Mouse (Mus musculus): ENCODE data around the gene St5.

DNA sequence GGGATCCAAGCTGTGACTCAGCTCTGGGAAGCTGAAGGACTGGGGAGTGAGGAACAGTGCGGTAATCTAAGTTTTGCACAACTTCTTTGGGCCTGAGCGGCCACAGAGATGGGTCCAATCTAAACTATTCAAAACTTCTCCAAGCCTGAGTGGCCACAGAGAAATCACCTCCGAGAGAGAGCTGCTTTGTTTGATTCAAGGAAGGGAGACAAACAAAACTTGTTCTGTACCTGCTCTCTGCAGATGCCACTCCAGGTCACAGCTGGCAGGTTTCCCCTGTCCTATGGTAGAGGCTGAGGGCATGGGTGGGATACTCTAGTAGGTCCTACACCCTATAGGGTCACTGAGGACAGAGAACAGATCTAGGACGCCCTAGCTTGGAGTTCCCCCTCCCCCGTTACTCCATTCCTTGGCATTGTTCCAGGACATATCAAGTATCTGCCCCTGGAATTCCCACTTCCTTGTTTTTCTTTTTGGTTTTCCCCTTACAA lies 89.8 kb downstream of the St5 start:
- TF ChIP-seq CTCF (conservative IDR thresholded peaks at IDR 0.05; ENCODE audit: insufficient read depth, insufficient read length, low read depth, low read length) (no peak), POLR2A (IDR thresholded peaks at IDR 0.05; ENCODE audit: low read depth, low read length) (no peak)

All from kidney, adult 2 months (tissue).